8 mouse cellular contexts compared by ENCODE assay signal in the genomic region with DNA sequence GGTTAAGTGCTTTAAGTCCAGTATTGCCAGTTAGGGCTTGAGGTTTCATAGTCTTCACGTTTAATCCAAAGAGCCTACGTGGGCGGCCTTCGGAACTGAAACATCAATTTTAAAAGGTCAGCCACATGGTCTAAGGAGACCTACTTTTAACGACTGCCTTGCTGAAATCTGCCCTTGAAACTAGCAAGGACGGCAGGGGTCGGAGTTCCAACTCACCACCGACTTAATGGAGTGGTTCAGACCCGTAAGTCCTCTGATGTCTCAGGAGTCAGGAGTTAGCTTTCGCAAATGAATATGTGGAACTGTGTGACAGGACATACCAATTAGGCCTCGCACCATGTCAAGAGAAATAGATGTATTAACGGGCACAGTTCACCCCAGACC. TPM values are rescaled to one million over a fixed set of nuclear protein-coding genes. Genes with fewer than 3 reads are reported as not detected.
DNase-seq lines count a peak whose midpoint lies in the region; ATAC-seq lines count a peak whose summit lies in the region.

No protein-coding gene starts in this region.

- H3K4me3 ChIP-seq in kidney, embryonic 14.5 days (ENCODE audit: low read length): peak overlapping the region; percentile 68
- H3K4me3 ChIP-seq in midbrain, embryonic 15.5 days: peak overlapping the region; percentile 98

- H3K4me1 ChIP-seq in kidney, embryonic 14.5 days (ENCODE audit: control insufficient read depth, insufficient read depth, low read length): peaks cover 5% of the 10 kb centered on the region; the same call in 1 of the 2 replicates
- H3K4me1 ChIP-seq in midbrain, embryonic 15.5 days: peaks cover 17% of the 10 kb centered on the region

- H3K27ac ChIP-seq in kidney, embryonic 14.5 days (ENCODE audit: low read depth, low read length): peak overlapping the region; percentile 33; the same call in 1 of the 2 replicates
- peak overlapping the region; percentile 80 for H3K27ac ChIP-seq in midbrain, embryonic 15.5 days

- no peaks in the 10 kb centered on the region for H3K9me3 ChIP-seq in kidney, embryonic 14.5 days (ENCODE audit: control insufficient read depth, low read length)
- H3K9me3 ChIP-seq in midbrain, embryonic 15.5 days: no peaks in the 10 kb centered on the region

- peak overlapping the region; percentile 66 for H3K4me2 ChIP-seq in kidney, embryonic 14.5 days (replicated peaks; ENCODE audit: low read depth, low read length)
- peak overlapping the region; percentile 96 for H3K4me2 ChIP-seq in midbrain, embryonic 15.5 days

- DNase-seq in kidney, adult 8-10 months: no peak
- peak; percentile 16 for DNase-seq in c-Kit-positive CD71-positive TER-119-negative erythroid progenitor cells, embryonic 14.5 days (ENCODE audit: low read depth)
- peak; percentile 3 for DNase-seq in hindlimb bud, embryonic 11.5 days (ENCODE audit: extremely low spot score, low read depth, low spot score)
- no peak for DNase-seq in gastrocnemius, adult 18-20 months (ENCODE audit: low spot score)
- DNase-seq in adrenal gland, adult 18-20 months (ENCODE audit: low spot score in 2 of 2): no peak
- no peak for DNase-seq in embryo, embryonic 10.5 days (ENCODE audit: low spot score)

- no peaks in the 10 kb centered on the region for H3K27me3 ChIP-seq in kidney, embryonic 14.5 days (ENCODE audit: control insufficient read depth, insufficient read depth, low read length)
- H3K27me3 ChIP-seq in midbrain, embryonic 15.5 days (replicated peaks): no peaks in the 10 kb centered on the region

- peaks cover 12% of the 10 kb centered on the region for H3K36me3 ChIP-seq in kidney, embryonic 14.5 days (ENCODE audit: control insufficient read depth, insufficient read depth, low read length)
- peaks cover 12% of the 10 kb centered on the region for H3K36me3 ChIP-seq in midbrain, embryonic 15.5 days (replicated peaks)

- peak overlapping the region; percentile 67 for H3K9ac ChIP-seq in kidney, embryonic 14.5 days (ENCODE audit: low read depth, low read length)
- H3K9ac ChIP-seq in midbrain, embryonic 15.5 days: peak overlapping the region; percentile 93

- WGBS in kidney, embryonic 14.5 days: 4% methylated on average over 12 of the region's 12 CpGs
- WGBS in midbrain, embryonic 15.5 days: 5% methylated on average over 12 of the region's 12 CpGs

- ATAC-seq in kidney, embryonic 14.5 days (ENCODE audit: low FRiP score, low TSS enrichment): 0 out of 2 replicates have a peak, but pooled peaks have one; percentile 2
- ATAC-seq in midbrain, embryonic 15.5 days (replicated peaks): no peak

RNA-seq across cellular contexts. Expression of a gene that starts 0.5 kb away (rescaled TPM):
- 800 and 1,083 TPM in 2 replicates for polyA plus RNA-seq in kidney, embryonic 14.5 days (2014; fragmentation: Nextera tagmentation; extraction: Ambion mirVana)
- 556 and 560 TPM in 2 replicates for polyA plus RNA-seq in midbrain, embryonic 15.5 days (2015; fragmentation: Nextera tagmentation; extraction: Ambion mirVana)
- 1,000 to 10,000 TPM in 1 of 2 experiments, 100 to 1,000 TPM in 1; 977 to 1,022 TPM for total RNA-seq in gastrocnemius, adult 18-20 months (2021)
- 1,000 to 10,000 TPM in 1 of 2 experiments, 100 to 1,000 TPM in 1; 866 to 1,117 TPM for total RNA-seq in adrenal gland, adult 18-20 months (2021)

RNA-seq across cellular contexts. Expression of a gene that starts 0.8 kb away (rescaled TPM):
- polyA plus RNA-seq in kidney, embryonic 14.5 days (2014; fragmentation: Nextera tagmentation; extraction: Ambion mirVana): 59.8 and 77.4 TPM in 2 replicates
- 57.0 and 59.1 TPM in 2 replicates for polyA plus RNA-seq in midbrain, embryonic 15.5 days (2015; fragmentation: Nextera tagmentation; extraction: Ambion mirVana)
- 10 to 100 TPM; 25.5 to 26.6 TPM for total RNA-seq in gastrocnemius, adult 18-20 months (2021)
- 10 to 100 TPM; 44.7 to 46.3 TPM for total RNA-seq in adrenal gland, adult 18-20 months (2021)

RNA-seq across cellular contexts. Expression of a gene that starts 42.9 kb away (rescaled TPM):
- 0.13 TPM in 1 of 2 replicates, not detected in the other for polyA plus RNA-seq in kidney, embryonic 14.5 days (2014; fragmentation: Nextera tagmentation; extraction: Ambion mirVana)
- polyA plus RNA-seq in midbrain, embryonic 15.5 days (2015; fragmentation: Nextera tagmentation; extraction: Ambion mirVana): 1.8 and 2.2 TPM in 2 replicates
- under 1 TPM in 1 of 2 experiments, not detected in 1; 0.16 TPM for total RNA-seq in gastrocnemius, adult 18-20 months (2021)
- under 1 TPM in 1 of 2 experiments, not detected in 1; 0.45 TPM for total RNA-seq in adrenal gland, adult 18-20 months (2021)

Comparison
In these comparisons a context has a peak if more than half of its experiments do, and no peak if none do; other contexts are left out.
1. DNase-seq: peak in c-Kit-positive CD71-positive TER-119-negative erythroid progenitor cells, embryonic 14.5 days (single experiment) and hindlimb bud, embryonic 11.5 days (single experiment); none in kidney, adult 8-10 months (0 of 2), gastrocnemius, adult 18-20 months (single experiment), adrenal gland, adult 18-20 months (0 of 2) and embryo, embryonic 10.5 days (single experiment).